Mouse (Mus musculus) spleen, postnatal 36 days (tissue): ENCODE measurements around the gene Cgref1.

Experiments used
- DNase-seq, 2 experiments: peaks; one replicate each; pipeline ENCODE4 v3.0.0; 2022; ENCODE audit warnings: low spot score in 2 of 2, mixed read lengths in 1 of 2

Cgref1 gene

GRCm38 (mm10) chr5:30887331-30887761 lies 58.0 kb downstream of the Cgref1 start:
- DNase-seq = peak; percentile 88 to 90

DNA sequence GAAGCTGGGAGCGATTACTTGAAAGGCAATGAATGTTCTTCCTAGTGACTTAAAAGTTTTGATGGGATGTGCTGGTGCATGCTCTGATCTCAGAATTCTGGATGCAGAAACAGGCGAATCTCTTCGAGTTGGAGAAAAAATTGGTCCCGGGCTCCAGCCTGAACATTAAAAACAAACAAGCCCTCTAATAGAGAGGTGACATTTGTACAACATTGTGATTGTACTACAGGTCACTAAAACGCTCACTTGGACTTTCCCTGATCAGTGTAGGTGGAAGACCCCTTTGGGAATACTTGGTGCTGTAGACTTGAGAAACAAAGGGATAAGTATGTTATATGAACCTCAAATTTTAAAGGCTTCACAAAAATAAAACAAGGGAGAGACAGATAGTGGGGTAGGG lies 58.7 kb downstream of the Cgref1 start:
- no peak for DNase-seq

DNA sequence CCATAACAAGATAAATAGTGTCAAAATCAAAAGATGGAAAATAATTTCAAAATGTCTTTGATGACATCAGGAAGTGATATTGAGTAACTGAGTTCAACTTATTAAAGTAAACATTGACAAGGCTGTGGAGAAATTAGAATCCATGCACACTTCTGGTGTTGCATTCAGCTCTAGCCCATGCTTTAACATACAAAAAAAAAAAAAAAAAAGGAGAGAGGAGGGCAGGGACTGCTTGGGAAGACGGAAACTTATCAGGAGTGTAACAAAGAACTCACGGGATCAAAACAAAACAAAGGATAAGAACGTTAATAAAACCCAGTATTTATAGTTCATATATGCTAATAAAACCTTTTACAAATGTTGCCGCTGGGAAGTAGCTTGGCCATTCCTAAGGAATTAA lies 59.2 kb downstream of the Cgref1 start:
- DNase-seq = no peak
